Mouse (Mus musculus) CH12.LX (cell line): ENCODE results near the gene Ube2o. TPM values are rescaled to one million over a fixed set of nuclear protein-coding genes. Genes with fewer than 3 reads are reported as not detected.

Experiments
- DNase-seq: peaks from one replicate; pipeline ENCODE4 v3.0.0-alpha.2; 2013; ENCODE audit errors: extremely low read depth
- H3K27ac ChIP-seq: 2 replicates; pipeline ENCODE4 v1.5.1; 2012; ENCODE audit warnings: low read depth, mild to moderate bottlenecking, control low read depth, moderate library complexity; ENCODE audit not compliant: insufficient read depth
- H3K27me3 ChIP-seq: replicated peaks from 2 replicates; pipeline ENCODE3; 2012; ENCODE audit warnings: inconsistent platforms
- H3K36me3 ChIP-seq, 2 experiments: replicated peaks in 1 of 2; 2 replicates each; pipeline versions ENCODE3 to v1.6.1; 2012; ENCODE audit warnings: inconsistent platforms in 1 of 2, low read length in 1 of 2, mild to moderate bottlenecking in 1 of 2, mixed read lengths in 1 of 2, moderate library complexity in 1 of 2; ENCODE audit not compliant: control insufficient read depth in 1 of 2, insufficient read depth in 1 of 2
- H3K4me1 ChIP-seq, 2 experiments: 2 replicates each; pipeline ENCODE4 v1.6.1; 2012; ENCODE audit warnings: inconsistent platforms in 1 of 2, moderate library complexity in 1 of 2; ENCODE audit not compliant: insufficient read depth in 2 of 2, control insufficient read depth in 1 of 2
- H3K4me2 ChIP-seq: 2 replicates; pipeline ENCODE4 v1.6.1; 2012; ENCODE audit warnings: low read depth, mild to moderate bottlenecking, control low read depth; ENCODE audit not compliant: poor library complexity, insufficient read depth, severe bottlenecking
- H3K4me3 ChIP-seq, 3 experiments: fragments of 150-350 bp in 1 of 3; sonication (generic) in 1 of 3; replicated peaks in 1 of 3; 2 replicates each; pipeline versions ENCODE3 to v1.5.1; 2011 to 2012; ENCODE audit warnings: low read depth in 2 of 3, low read length in 2 of 3, mild to moderate bottlenecking in 2 of 3, moderate library complexity in 2 of 3, control low read depth in 1 of 3, improper control_type of control experiment in 1 of 3, inconsistent platforms in 1 of 3, mixed read lengths in 1 of 3; ENCODE audit not compliant: poor library complexity in 1 of 3
- H3K79me2 ChIP-seq: replicated peaks from 2 replicates; pipeline ENCODE4 v1.6.1; 2012; ENCODE audit warnings: mild to moderate bottlenecking, moderate library complexity; ENCODE audit not compliant: control insufficient read depth, poor library complexity, insufficient read depth, severe bottlenecking; ENCODE audit errors: extremely low read depth
- H3K9ac ChIP-seq: 2 replicates; pipeline ENCODE4 v1.6.1; 2012; ENCODE audit warnings: low read depth, mild to moderate bottlenecking, control low read depth, moderate library complexity; ENCODE audit not compliant: insufficient read depth
- H3K9me3 ChIP-seq: replicated peaks from 2 replicates; pipeline ENCODE3; 2012; ENCODE audit warnings: low read length, inconsistent platforms, mixed read lengths
- BHLHE40 ChIP-seq: IDR thresholded peaks from 2 replicates; pipeline ENCODE4 v1.6.1; 2011; ENCODE audit warnings: mild to moderate bottlenecking, low read depth, low read length, improper control_type of control experiment
- CHD2 ChIP-seq: IDR thresholded peaks from 2 replicates; pipeline ENCODE4 v1.6.1; 2011; ENCODE audit warnings: low read length, improper control_type of control experiment
- CTCF ChIP-seq, 2 experiments: IDR thresholded peaks in 1 of 2; conservative IDR thresholded peaks in 1 of 2; 2 replicates each; pipeline ENCODE4 v1.5.1; 2011 to 2012; ENCODE audit warnings: low read depth in 2 of 2, low read length in 2 of 2, improper control_type of control experiment in 1 of 2, inconsistent platforms in 1 of 2, mild to moderate bottlenecking in 1 of 2, moderate library complexity in 1 of 2
- E2F4 ChIP-seq: IDR thresholded peaks from 2 replicates; pipeline ENCODE4 v1.6.1; 2011; ENCODE audit warnings: low read depth, low read length, improper control_type of control experiment; ENCODE audit not compliant: insufficient replicate concordance
- ELF1 ChIP-seq: IDR thresholded peaks from 2 replicates; pipeline ENCODE4 v1.6.1; 2014; ENCODE audit warnings: low read depth, mild to moderate bottlenecking, inconsistent platforms, low read length, improper control_type of control experiment
- EP300 ChIP-seq: IDR thresholded peaks from 2 replicates; pipeline ENCODE4 v1.6.1; 2011; ENCODE audit warnings: low read length, improper control_type of control experiment
- GABPA ChIP-seq: IDR thresholded peaks from 2 replicates; pipeline ENCODE4 v1.6.1; 2012; ENCODE audit warnings: low read depth, low read length, improper control_type of control experiment, inconsistent platforms; ENCODE audit not compliant: insufficient replicate concordance
- HCFC1 ChIP-seq: IDR thresholded peaks from 2 replicates; pipeline ENCODE4 v1.6.1; 2012; ENCODE audit warnings: low read depth, mild to moderate bottlenecking, inconsistent platforms, low read length, improper control_type of control experiment
- IRF4 ChIP-seq: IDR thresholded peaks from 2 replicates; pipeline ENCODE4 v1.6.1; 2014; ENCODE audit warnings: low read depth, mild to moderate bottlenecking, inconsistent platforms, low read length, improper control_type of control experiment
- JUND ChIP-seq: conservative IDR thresholded peaks from 2 replicates; pipeline ENCODE4 v1.6.1; 2011; ENCODE audit warnings: low read depth, low read length, improper control_type of control experiment
- MAZ ChIP-seq: IDR thresholded peaks from 2 replicates; pipeline ENCODE4 v1.6.1; 2012; ENCODE audit warnings: low read depth, mild to moderate bottlenecking, inconsistent platforms, low read length, improper control_type of control experiment, moderate library complexity
- MEF2A ChIP-seq: IDR thresholded peaks from 2 replicates; pipeline ENCODE4 v1.6.1; 2014; ENCODE audit warnings: low read depth, mild to moderate bottlenecking, inconsistent platforms, low read length, improper control_type of control experiment, borderline replicate concordance
- PAX5 ChIP-seq: IDR thresholded peaks from 2 replicates; pipeline ENCODE4 v1.6.1; 2012; ENCODE audit warnings: low read length, inconsistent platforms, mixed read lengths
- POLR2A ChIP-seq: IDR thresholded peaks from 2 replicates; pipeline ENCODE4 v1.6.1; 2011; ENCODE audit warnings: low read depth, mild to moderate bottlenecking, improper control_type of control experiment, low read length
- SIN3A ChIP-seq: IDR thresholded peaks from 2 replicates; pipeline ENCODE4 v1.6.1; 2012; ENCODE audit warnings: low read length, improper control_type of control experiment, inconsistent platforms
- TBP ChIP-seq: conservative IDR thresholded peaks from 2 replicates; pipeline ENCODE4 v1.6.1; 2011; ENCODE audit warnings: low read depth, low read length, improper control_type of control experiment
- USF1 ChIP-seq: IDR thresholded peaks from 2 replicates; pipeline ENCODE4 v1.6.1; 2014; ENCODE audit warnings: low read depth, mild to moderate bottlenecking, inconsistent platforms, low read length, improper control_type of control experiment
- USF2 ChIP-seq: conservative IDR thresholded peaks from 2 replicates; pipeline ENCODE4 v1.6.1; 2011; ENCODE audit warnings: low read depth, low read length, improper control_type of control experiment
- ZKSCAN1 ChIP-seq: IDR thresholded peaks from 2 replicates; pipeline ENCODE4 v1.6.1; 2012; ENCODE audit warnings: low read depth, inconsistent platforms, low read length, improper control_type of control experiment, borderline replicate concordance
- dilution Hi-C: fragments of 300-500 bp; cut with MboI; formaldehyde crosslinking; loops from 2 replicates; pipeline ENCODE4 v1.14.3; 2020; ENCODE audit warnings: low sequenced_read_pairs; ENCODE audit not compliant: extremely low pct_unique_long_range_greater_than_20kb, extremely low pct_ligation_motif_present
- in situ Hi-C: fragments of 300-500 bp; cut with MboI; formaldehyde crosslinking; loops from 3 replicates; pipeline ENCODE4 v1.14.3; 2019; ENCODE audit warnings: low sequenced_read_pairs, low pct_ligation_motif_present, low pct_unique_long_range_greater_than_20kb, mixed read lengths
- polyA plus RNA-seq: library from polyadenylated mRNA; unstranded; fragments of >175 nt; gene quantifications from 2 replicates; pipeline ENCODE4 v1.2.1, GENCODE M21; 2012; ENCODE audit warnings: low read depth; ENCODE audit not compliant: insufficient read length
- total RNA-seq, 2 experiments: library from RNA; depleted of rRNA; stranded (reverse); fragments of 300-350 nt in 1 of 2; fragments of >200 nt in 1 of 2; gene quantifications; 2 replicates each; pipeline ENCODE4 v1.2.3; 2012 to 2014

The Ube2o gene
- total and polyA plus RNA-seq, 3 experiments: 12.7 to 61.7 (median 42.8) TPM

DNA sequence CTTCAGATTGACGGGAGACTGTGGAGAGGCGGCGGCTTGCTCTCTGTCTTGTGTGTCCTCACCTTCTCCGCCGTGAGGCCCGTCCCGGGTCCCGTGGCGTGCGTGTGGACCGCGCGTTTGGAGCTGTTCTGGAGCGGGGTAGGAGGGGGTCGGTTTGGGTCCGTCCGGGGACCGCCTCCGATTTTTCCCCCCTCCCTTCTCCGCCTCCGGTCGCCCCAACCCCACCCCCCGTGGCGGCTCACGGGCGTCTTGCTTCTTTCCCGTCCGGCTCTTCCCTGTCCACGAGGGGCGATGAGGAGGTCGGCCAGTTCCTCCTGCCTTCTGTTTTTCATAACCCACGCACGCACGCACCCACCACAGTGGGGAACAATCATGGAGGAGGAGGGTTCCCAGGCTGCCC lies 82.7 kb downstream of the Ube2o start:
- H3K4me3 ChIP-seq: no peak overlapping the region
- no peak overlapping the region for H3K27ac ChIP-seq
- no peaks in the 10 kb centered on the region for H3K27me3 ChIP-seq
- dilution Hi-C loops: no loop called here
- peaks cover 0 to 31% of the 10 kb centered on the region in 2 experiments; a peak in 2 of 4 replicates for H3K4me1 ChIP-seq
- H3K4me2 ChIP-seq: no peak overlapping the region
- H3K79me2 ChIP-seq: no peaks in the 10 kb centered on the region
- no peak overlapping the region for H3K9ac ChIP-seq
- in situ Hi-C loops: loop anchor here (5.0 kb wide), 1 partner anchor 34 kb away; the partner anchor contains the start of gene Sphk1
- H3K36me3 ChIP-seq: no peaks in the 10 kb centered on the region
- TF ChIP-seq BHLHE40 (no peak), USF2 (no peak), HCFC1 (no peak), IRF4 (no peak), ELF1 (no peak)
- peaks cover 2% of the 10 kb centered on the region for H3K9me3 ChIP-seq
- DNase-seq: no peak

GRCm38 (mm10) chr11:116497313-116497712 lies 83.9 kb downstream of the Ube2o start:
- peaks cover 0 to 31% of the 10 kb centered on the region in 2 experiments; a peak in 2 of 4 replicates for H3K4me1 ChIP-seq
- no peak for DNase-seq
- H3K9ac ChIP-seq: no peak overlapping the region
- H3K27me3 ChIP-seq: no peaks in the 10 kb centered on the region
- H3K27ac ChIP-seq: no peak overlapping the region
- dilution Hi-C loops: no loop called here
- TF ChIP-seq JUND (no peak), CTCF (conservative IDR thresholded peaks at IDR 0.05 in 1 of 2, IDR thresholded peaks at IDR 0.05 in 1 of 2; ENCODE audit: low read depth in 2 of 2, low read length in 2 of 2) (no peak), MAZ (no peak), SIN3A (no peak), MEF2A (no peak), GABPA (no peak), CHD2 (no peak), PAX5 (no peak), ZKSCAN1 (no peak), EP300 (no peak), TBP (no peak), USF1 (no peak), POLR2A (no peak), E2F4 (no peak)
- H3K4me2 ChIP-seq: no peak overlapping the region
- no peak overlapping the region for H3K4me3 ChIP-seq
- no peaks in the 10 kb centered on the region for H3K36me3 ChIP-seq
- H3K9me3 ChIP-seq: peaks cover 2% of the 10 kb centered on the region
- in situ Hi-C loops: loop anchor here (5.0 kb wide), 1 partner anchor 35 kb away; the partner anchor contains the start of gene Sphk1
- no peaks in the 10 kb centered on the region for H3K79me2 ChIP-seq
